Mouse (Mus musculus) forebrain, embryonic 13.5 days (tissue): ENCODE measurements around the gene Arnt. TPM values are rescaled to one million over a fixed set of nuclear protein-coding genes. Genes with fewer than 3 reads are reported as not detected.
"Not testable (repeated sequence)": the region's sequence is repeated elsewhere in the genome, so short reads cannot be mapped to it uniquely, and the experiment has no call there.

Experiments
- ATAC-seq: fragments of 200-750 bp; cut with Nextera tagmentation; 2 replicates; pipeline ENCODE4 v1.8.0; 2017
- H3K27ac ChIP-seq: fragments of 300-500 bp; sonication (generic); 2 replicates; pipeline ENCODE4 v1.5.1; 2015; ENCODE audit warnings: inconsistent platforms, mild to moderate bottlenecking, moderate library complexity
- H3K27me3 ChIP-seq: fragments of 300-500 bp; sonication (generic); 2 replicates; pipeline ENCODE4 v1.6.1; 2015; ENCODE audit warnings: mild to moderate bottlenecking, inconsistent platforms
- H3K36me3 ChIP-seq: fragments of 300-500 bp; sonication (generic); 2 replicates; pipeline ENCODE4 v1.6.1; 2015; ENCODE audit warnings: mild to moderate bottlenecking, inconsistent platforms; ENCODE audit not compliant: poor library complexity, severe bottlenecking
- H3K4me1 ChIP-seq: fragments of 300-500 bp; sonication (generic); 2 replicates; pipeline ENCODE4 v1.6.1; 2015; ENCODE audit warnings: inconsistent platforms
- H3K4me2 ChIP-seq: fragments of 300-500 bp; sonication (generic); 2 replicates; pipeline ENCODE4 v1.6.1; 2015; ENCODE audit warnings: inconsistent platforms, mild to moderate bottlenecking, moderate library complexity
- H3K4me3 ChIP-seq: fragments of 300-500 bp; sonication (generic); 2 replicates; pipeline ENCODE4 v1.5.1; 2015; ENCODE audit warnings: mild to moderate bottlenecking, inconsistent platforms
- H3K9ac ChIP-seq: fragments of 300-500 bp; sonication (generic); 2 replicates; pipeline ENCODE4 v1.6.1; 2015; ENCODE audit warnings: mild to moderate bottlenecking, inconsistent platforms
- H3K9me3 ChIP-seq: fragments of 300-500 bp; sonication (generic); replicated peaks from 2 replicates; pipeline ENCODE4 v1.6.1; 2016; ENCODE audit warnings: inconsistent platforms
- WGBS: fragments of 180-500 bp; shearing (Covaris S2); methylation state at CpG from one replicate; pipeline ENCODE4 v1.1.7; 2015; 5-methylcytosine and 5-hydroxymethylcytosine counted together
- polyA plus RNA-seq: library from polyadenylated mRNA; unstranded; fragments of >200 nt; fragmentation: Nextera tagmentation; extraction: Ambion mirVana; gene quantifications from 2 replicates; pipeline ENCODE4 v1.2.1, GENCODE M21; 2015

Gene Arnt
- polyA plus RNA-seq, 1 experiment from 2014 or later: 24.8 TPM

- Histone ChIP-seq H3K36me3 (no peaks in the 10 kb centered on the region), H3K4me1 (no peaks in the 10 kb centered on the region), H3K4me2 (no peak overlapping the region), H3K9me3 (no peaks in the 10 kb centered on the region), H3K27ac (no peak overlapping the region), H3K4me3 (no peak overlapping the region), H3K9ac (no peak overlapping the region), H3K27me3 (no peaks in the 10 kb centered on the region)
- ATAC-seq: no peak
- 93% methylated on average over 10 of the region's 10 CpGs for WGBS
Observed at GRCm38 (mm10) chr3:95538936-95539335, 104.7 kb downstream of the Arnt start.

DNA sequence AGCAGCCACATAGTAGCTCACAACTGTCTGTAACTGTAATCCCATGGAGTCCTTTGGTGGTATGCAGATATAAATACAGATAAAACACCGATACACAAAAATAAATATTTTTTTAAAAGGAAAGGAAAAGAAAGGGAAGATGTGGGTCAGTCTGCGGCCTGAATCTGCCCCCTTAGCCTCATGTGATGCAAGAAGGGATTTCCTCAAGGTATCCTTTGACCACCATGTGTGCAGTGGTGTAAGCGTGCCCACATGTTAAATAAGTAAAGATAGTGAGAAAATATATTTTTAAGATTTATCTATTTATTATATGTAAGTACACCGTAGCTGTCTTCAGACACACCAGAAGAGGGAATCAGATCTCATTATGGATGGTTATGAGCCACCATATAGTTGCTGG is 105.6 kb downstream of the Arnt start:
- no peak overlapping the region for H3K4me2 ChIP-seq
- H3K9me3 ChIP-seq: no peaks in the 10 kb centered on the region
- no peak overlapping the region for H3K4me3 ChIP-seq
- WGBS: 94% methylated on average over 4 of the region's 4 CpGs
- no peak for ATAC-seq
- H3K27ac ChIP-seq: no peak overlapping the region
- H3K27me3 ChIP-seq: no peaks in the 10 kb centered on the region
- no peaks in the 10 kb centered on the region for H3K4me1 ChIP-seq
- no peak overlapping the region for H3K9ac ChIP-seq
- H3K36me3 ChIP-seq: no peaks in the 10 kb centered on the region

DNA sequence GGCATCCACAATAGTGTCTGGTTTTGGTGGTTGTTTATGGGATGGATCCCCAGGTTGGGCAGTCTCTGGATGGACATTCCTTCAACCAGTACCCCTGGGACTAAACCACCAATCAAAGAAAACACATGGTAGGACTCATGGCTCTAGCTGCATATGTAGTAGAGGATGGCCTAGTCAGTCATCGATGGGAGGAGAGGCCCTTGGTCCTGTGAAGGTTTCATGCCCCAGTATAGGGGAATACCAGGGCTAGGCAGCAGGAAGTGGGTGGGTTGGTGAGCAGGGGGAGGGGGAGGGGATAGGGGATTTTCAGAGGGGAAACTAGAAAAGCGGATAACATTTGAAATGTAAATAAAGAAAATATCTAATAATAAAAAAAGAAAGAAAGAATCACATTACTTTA is 107.0 kb downstream of the Arnt start:
- not testable (repeated sequence) for H3K27ac ChIP-seq, H3K4me2 ChIP-seq, H3K9me3 ChIP-seq, H3K4me3 ChIP-seq, H3K36me3 ChIP-seq, H3K27me3 ChIP-seq, H3K4me1 ChIP-seq, H3K9ac ChIP-seq, ATAC-seq
- 96% methylated on average over 2 of the region's 2 CpGs for WGBS

DNA sequence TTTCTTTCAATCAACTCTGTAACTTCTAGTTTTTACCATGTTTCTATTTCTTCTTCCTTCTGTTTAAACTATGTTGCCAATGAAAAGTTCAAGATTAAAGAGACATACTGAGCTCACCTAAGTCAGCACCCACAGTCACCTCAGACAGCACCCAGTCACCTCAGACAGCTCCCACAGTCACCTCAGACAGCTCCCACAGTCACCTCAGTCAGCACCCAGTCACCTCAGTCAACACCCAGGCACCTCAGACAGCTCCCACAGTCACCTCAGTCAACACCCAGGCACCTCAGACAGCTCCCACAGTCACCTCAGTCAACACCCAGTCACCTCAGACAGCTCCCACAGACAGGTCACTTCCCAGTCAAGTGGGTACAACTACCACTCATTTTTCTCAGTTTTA is 108.0 kb downstream of the Arnt start:
- H3K9ac ChIP-seq: no peak overlapping the region
- no peaks in the 10 kb centered on the region for H3K9me3 ChIP-seq
- no peak overlapping the region for H3K4me2 ChIP-seq
- no peaks in the 10 kb centered on the region for H3K36me3 ChIP-seq
- no peak for ATAC-seq
- no peak overlapping the region for H3K4me3 ChIP-seq
- no peaks in the 10 kb centered on the region for H3K4me1 ChIP-seq
- no peaks in the 10 kb centered on the region for H3K27me3 ChIP-seq
- no peak overlapping the region for H3K27ac ChIP-seq

DNA sequence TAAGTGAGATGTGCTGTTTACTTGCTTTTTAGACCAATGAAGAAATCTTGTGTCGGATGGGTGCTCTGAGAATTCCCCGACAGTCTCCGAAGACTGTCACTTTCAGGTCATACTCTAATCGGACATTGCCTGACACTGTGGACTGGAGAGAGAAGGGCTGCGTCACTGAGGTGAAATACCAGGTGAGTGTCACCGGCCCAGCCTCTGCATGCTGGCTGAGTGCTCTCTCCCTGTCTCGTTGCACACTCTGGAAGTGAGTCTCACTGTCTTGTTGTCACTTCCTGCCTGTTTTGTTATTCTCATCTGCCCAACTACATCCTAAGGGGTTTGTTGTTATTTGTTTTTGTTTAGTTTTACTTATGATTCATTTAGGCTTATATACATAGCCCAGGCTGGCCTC is 108.8 kb downstream of the Arnt start:
- Histone ChIP-seq H3K9ac (no peak overlapping the region), H3K4me1 (no peaks in the 10 kb centered on the region), H3K27me3 (no peaks in the 10 kb centered on the region), H3K36me3 (no peaks in the 10 kb centered on the region), H3K4me3 (no peak overlapping the region), H3K4me2 (no peak overlapping the region), H3K27ac (no peak overlapping the region), H3K9me3 (no peaks in the 10 kb centered on the region)
- WGBS: 81% methylated on average over 7 of the region's 7 CpGs
- ATAC-seq: no peak

Other genes starting within 250 kb of the Arnt start
- gene Gabpb2, start 216.5 kb upstream of the Arnt start, polyA plus RNA-seq: 7.7 and 8.5 TPM in 2 replicates
- gene Cdc42se1, start 205.7 kb upstream of the Arnt start, polyA plus RNA-seq: 92.3 and 96.3 TPM in 2 replicates
- gene Mllt11, start 202.2 kb upstream of the Arnt start, polyA plus RNA-seq: 174 and 191 TPM in 2 replicates
- gene Gm128, start 192.8 kb upstream of the Arnt start, polyA plus RNA-seq: 0.19 and 0.38 TPM in 2 replicates
- gene Bnipl, start 183.2 kb upstream of the Arnt start, polyA plus RNA-seq: not detected in 2 replicates
- gene Mindy1, start 153.0 kb upstream of the Arnt start, polyA plus RNA-seq: 39.6 and 40.0 TPM in 2 replicates
- 28.4 and 32.7 TPM in 2 replicates for gene Prune1, start 152.3 kb upstream of the Arnt start, polyA plus RNA-seq
- 0.52 and 1.1 TPM in 2 replicates for gene Anxa9, start 127.2 kb upstream of the Arnt start, polyA plus RNA-seq
- gene Cers2, start 119.6 kb upstream of the Arnt start, polyA plus RNA-seq: 98.4 and 103 TPM in 2 replicates
- 45.4 and 51.8 TPM in 2 replicates for gene Setdb1, start 77.2 kb upstream of the Arnt start, polyA plus RNA-seq
- not detected in 2 replicates for gene 4930558C23Rik, start 31.5 kb upstream of the Arnt start, polyA plus RNA-seq
- 3.2 and 4.3 TPM in 2 replicates for gene Ctsk, start 64.9 kb downstream of the Arnt start, polyA plus RNA-seq
- 6.5 and 7.6 TPM in 2 replicates for gene Ctss, start 92.4 kb downstream of the Arnt start, polyA plus RNA-seq
- gene Hormad1, start 125.3 kb downstream of the Arnt start, polyA plus RNA-seq: not detected in 2 replicates
- 35.6 and 36.6 TPM in 2 replicates for gene Golph3l, start 154.5 kb downstream of the Arnt start, polyA plus RNA-seq
- 98.1 and 108 TPM in 2 replicates for gene Ensa, start 190.6 kb downstream of the Arnt start, polyA plus RNA-seq
- 40.3 and 44.0 TPM in 2 replicates for gene Mcl1, start 224.4 kb downstream of the Arnt start, polyA plus RNA-seq